Mouse (Mus musculus): Measurements from ENCODE around the gene Gm20388.

DNA sequence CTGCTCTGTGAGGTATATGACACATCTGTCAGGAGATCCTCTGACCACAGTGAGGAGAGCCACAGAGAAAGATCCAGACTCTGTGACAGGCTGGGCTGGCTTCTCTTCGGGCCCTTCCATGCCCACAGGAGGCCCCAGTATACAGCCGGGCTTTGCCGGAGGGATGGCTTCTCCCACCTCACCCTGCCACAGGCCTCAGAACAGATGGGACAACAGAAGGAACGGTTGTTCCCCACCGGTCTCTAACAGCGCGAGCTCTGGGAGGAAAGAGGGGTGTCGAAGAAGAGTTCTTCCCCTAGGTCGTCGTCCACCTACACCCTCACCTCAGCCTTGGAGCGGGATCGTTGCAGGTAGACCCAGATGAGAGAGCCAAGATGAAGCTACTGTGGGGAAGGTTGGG lies 520.4 kb downstream of the Gm20388 start:
- TF ChIP-seq CTCF (IDR thresholded peaks at IDR 0.05; ENCODE audit: low read depth, low read length) (no peak), GATA1 (IDR thresholded peaks at IDR 0.05; ENCODE audit: borderline replicate concordance, low read length) (no peak), POLR2AphosphoS5 (IDR thresholded peaks at IDR 0.05; ENCODE audit: insufficient replicate concordance, low read depth, low read length) (no peak)

Data from G1E (cell line).